Mouse (Mus musculus) bone marrow macrophage, adult 2 months (primary cell): Measurements from ENCODE around the gene Pcca. TPM values are rescaled to one million over a fixed set of nuclear protein-coding genes. Genes with fewer than 3 reads are reported as not detected.

Experiments
- H3K27ac ChIP-seq: 2 replicates; pipeline ENCODE4 v1.5.1; 2012; ENCODE audit warnings: low read depth, low read length; ENCODE audit not compliant: insufficient read depth
- H3K4me1 ChIP-seq: 2 replicates; pipeline ENCODE4 v1.6.1; 2012; ENCODE audit warnings: low read length; ENCODE audit not compliant: control insufficient read depth, insufficient read depth
- H3K4me3 ChIP-seq: 2 replicates; pipeline ENCODE4 v1.5.1; 2012; ENCODE audit warnings: mild to moderate bottlenecking, low read length, moderate library complexity; ENCODE audit not compliant: insufficient read depth
- CTCF ChIP-seq: IDR thresholded peaks from 2 replicates; pipeline ENCODE4 v1.5.1; 2012; ENCODE audit warnings: low read depth, mild to moderate bottlenecking, low read length, moderate library complexity
- POLR2A ChIP-seq: IDR thresholded peaks from 2 replicates; pipeline ENCODE4 v1.6.1; 2012; ENCODE audit warnings: mild to moderate bottlenecking, low read depth, low read length, borderline replicate concordance
- polyA plus RNA-seq: library from polyadenylated mRNA; stranded (reverse); fragments of >200 nt; gene quantifications from 2 replicates; pipeline ENCODE4 v1.2.4, GENCODE M21; 2012; ENCODE audit not compliant: missing spikeins, insufficient read depth, insufficient read length

Gene Pcca
- polyA plus RNA-seq, 1 experiment, result 26.3 TPM

DNA sequence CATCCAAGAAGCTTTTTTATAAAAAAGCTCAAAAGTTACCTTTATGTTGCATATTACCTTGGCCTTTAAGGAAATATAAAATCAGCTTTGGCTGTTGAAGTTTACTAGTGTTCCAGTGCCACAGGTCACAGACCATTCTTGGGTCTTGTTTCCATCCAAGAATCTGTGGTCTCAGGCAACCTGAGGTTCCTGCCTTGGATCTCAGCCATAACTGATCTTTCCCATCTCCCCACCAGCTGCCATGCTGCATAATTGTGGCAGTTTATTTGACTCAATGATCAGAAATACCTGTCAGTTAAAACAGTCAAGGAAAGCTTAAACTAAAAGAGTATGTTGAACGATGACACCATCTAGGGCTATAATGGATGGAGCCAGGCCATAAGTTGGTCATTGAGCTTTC, 222.5 kb downstream of the Pcca start:
- H3K4me3 ChIP-seq, result no peak overlapping the region
- no peak for TF ChIP-seq POLR2A
- no peak for TF ChIP-seq CTCF
- H3K27ac ChIP-seq, result no peak overlapping the region
- no peaks in the 10 kb centered on the region for H3K4me1 ChIP-seq

DNA sequence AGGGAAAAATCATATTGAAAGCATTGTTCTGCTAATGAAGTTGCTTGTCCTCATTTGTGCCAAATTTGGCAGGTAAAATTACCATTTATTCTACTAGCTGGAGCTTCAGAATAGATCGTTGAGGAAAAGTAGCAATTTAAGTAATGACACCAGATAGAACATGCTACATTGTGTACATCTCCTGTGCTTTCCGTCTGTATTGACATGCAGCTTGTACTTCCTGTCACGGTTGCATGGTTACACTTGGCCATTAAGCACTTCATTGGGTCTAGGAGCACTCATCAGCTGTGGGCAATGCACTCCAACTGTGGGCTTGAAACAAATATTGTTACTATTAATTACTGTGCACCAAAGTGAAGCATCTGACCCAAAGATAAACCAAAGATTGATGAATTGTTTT, 225.8 kb downstream of the Pcca start:
- H3K4me3 ChIP-seq, result no peak overlapping the region
- no peaks in the 10 kb centered on the region for H3K4me1 ChIP-seq
- TF ChIP-seq POLR2A (no peak), CTCF (no peak)
- H3K27ac ChIP-seq, result no peak overlapping the region

DNA sequence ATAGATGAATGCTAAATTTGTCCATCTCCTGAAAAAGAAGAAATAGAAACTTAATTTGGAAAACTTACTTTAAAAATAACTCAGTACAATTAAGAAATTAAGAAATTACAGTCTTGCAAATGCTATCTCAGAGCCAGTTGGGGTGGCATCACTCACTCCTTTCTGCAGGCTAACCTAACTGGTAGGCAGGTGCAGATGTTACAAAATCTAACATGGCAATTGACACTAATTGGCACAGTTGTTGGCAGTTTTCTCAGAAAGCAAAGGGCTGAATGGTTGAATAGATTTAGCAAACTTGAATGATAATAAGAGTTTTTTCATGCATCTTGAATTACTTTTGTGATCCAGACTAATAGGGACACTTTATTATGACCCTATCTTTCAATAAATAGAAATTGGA, 226.7 kb downstream of the Pcca start:
- TF ChIP-seq POLR2A, result no peak
- no peak for TF ChIP-seq CTCF

DNA sequence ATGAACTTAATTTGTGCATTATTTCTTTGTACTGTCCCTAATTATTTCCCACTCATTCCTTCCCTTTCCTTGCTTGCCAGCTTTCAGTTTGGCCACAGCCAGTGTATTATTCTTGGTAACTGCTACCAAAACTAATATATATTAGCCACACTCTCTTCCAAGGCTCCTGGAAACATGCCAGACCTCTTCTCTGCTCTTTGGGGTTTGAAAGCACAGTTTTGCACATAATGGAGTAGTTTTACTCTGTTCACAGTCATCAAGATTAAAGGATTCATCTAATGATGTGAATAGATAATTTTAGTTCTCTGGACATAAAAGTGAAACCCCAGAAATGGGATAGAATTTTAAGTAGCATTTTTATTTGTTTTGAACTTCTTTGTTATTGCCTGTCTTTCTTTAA, 228.5 kb downstream of the Pcca start:
- no peak for TF ChIP-seq CTCF
- no peak for TF ChIP-seq POLR2A
- H3K27ac ChIP-seq, result no peak overlapping the region
- no peak overlapping the region for H3K4me3 ChIP-seq
- H3K4me1 ChIP-seq, result no peaks in the 10 kb centered on the region

More for the DNA sequence above, 226.7 kb downstream of the Pcca start:
- Histone ChIP-seq H3K4me3 (no peak overlapping the region), H3K4me1 (no peaks in the 10 kb centered on the region), H3K27ac (no peak overlapping the region)

DNA sequence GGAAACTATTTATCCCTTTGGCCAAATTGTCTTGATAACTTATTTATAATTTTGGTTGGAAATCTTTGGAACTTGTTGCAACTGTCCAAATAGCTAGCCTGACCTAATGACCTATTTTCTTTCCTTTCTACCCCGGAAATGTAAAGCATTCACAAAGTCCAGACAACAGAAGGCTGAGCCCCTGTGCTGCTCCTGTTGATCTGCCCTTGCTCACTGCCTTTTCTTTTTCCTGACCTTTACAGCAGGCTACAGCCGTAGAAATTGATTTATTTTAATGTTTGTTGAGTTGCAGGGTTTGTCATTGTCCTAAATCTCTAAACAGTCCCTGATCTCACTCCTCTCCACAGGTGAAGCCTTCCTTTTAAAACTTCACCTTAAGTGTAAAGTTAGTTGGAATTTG, 231.8 kb downstream of the Pcca start:
- TF ChIP-seq POLR2A (no peak), CTCF (no peak)
- Histone ChIP-seq H3K27ac (no peak overlapping the region), H3K4me1 (no peaks in the 10 kb centered on the region), H3K4me3 (no peak overlapping the region)

DNA sequence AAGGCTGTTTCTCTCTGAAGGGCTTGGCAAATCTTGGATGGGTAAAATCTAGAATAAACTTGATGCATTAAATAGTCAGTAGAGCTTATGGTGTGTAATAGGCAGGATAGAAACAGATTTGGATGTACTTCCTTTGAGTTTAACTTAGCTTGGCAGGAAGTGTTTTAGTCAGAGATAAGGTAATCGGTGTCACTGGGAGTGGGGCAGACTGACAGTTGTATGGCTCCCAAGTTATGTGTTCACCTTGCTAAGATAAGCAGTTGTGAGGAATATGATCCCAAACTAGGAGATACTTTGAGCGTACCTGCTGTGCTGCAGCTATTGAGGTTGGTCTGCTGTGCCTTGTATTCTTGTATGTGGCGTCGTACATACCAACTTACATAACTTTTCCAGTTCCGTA, 232.3 kb downstream of the Pcca start:
- TF ChIP-seq CTCF, result no peak
- TF ChIP-seq POLR2A, result no peak
- H3K27ac ChIP-seq, result no peak overlapping the region
- H3K4me3 ChIP-seq, result no peak overlapping the region
- H3K4me1 ChIP-seq, result no peaks in the 10 kb centered on the region

- no peak for TF ChIP-seq POLR2A
- TF ChIP-seq CTCF, result no peak
- Histone ChIP-seq H3K4me1 (peaks cover 4% of the 10 kb centered on the region; the same call in 1 of the 2 replicates), H3K4me3 (no peak overlapping the region), H3K27ac (no peak overlapping the region)
Measured at GRCm38 (mm10) chr14:122784701-122785100, 250.6 kb downstream of the Pcca start.

DNA sequence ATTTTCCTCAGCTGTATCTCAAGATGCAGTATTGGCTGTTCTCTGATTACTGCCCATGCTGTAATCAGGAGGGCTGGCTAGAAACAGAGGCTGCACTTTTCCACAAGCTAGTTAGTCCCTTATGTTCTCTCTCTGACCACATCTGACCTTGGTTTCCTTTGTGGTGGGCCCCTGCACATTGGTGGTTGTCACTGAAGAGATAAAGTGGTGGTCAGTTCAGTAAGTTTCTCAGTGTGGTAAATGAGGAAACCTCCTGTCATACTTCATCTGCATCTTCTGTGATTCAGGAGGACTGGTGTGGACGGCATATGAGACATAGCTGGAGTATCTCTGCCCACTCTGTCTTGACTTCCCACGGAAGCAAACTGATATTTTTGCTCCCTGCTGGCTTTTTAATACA, 254.1 kb downstream of the Pcca start:
- Histone ChIP-seq H3K4me1 (peaks cover 4% of the 10 kb centered on the region; the same call in 1 of the 2 replicates), H3K4me3 (no peak overlapping the region), H3K27ac (no peak overlapping the region)
- TF ChIP-seq CTCF, result no peak
- TF ChIP-seq POLR2A, result no peak

- Histone ChIP-seq H3K4me3 (no peak overlapping the region), H3K27ac (no peak overlapping the region), H3K4me1 (peaks cover 4% of the 10 kb centered on the region; the same call in 1 of the 2 replicates)
- TF ChIP-seq POLR2A (no peak), CTCF (no peak)
Measured at GRCm38 (mm10) chr14:122790111-122790510, 256.0 kb downstream of the Pcca start.

GRCm38 (mm10) chr14:122793368-122793767, 259.2 kb downstream of the Pcca start:
- H3K27ac ChIP-seq, result no peak overlapping the region
- H3K4me3 ChIP-seq, result no peak overlapping the region
- H3K4me1 ChIP-seq, result no peaks in the 10 kb centered on the region
- no peak for TF ChIP-seq POLR2A

GRCm38 (mm10) chr14:122800296-122800695, 266.2 kb downstream of the Pcca start:
- Histone ChIP-seq H3K27ac (no peak overlapping the region), H3K4me1 (no peaks in the 10 kb centered on the region), H3K4me3 (no peak overlapping the region)
- TF ChIP-seq CTCF (no peak), POLR2A (no peak)

DNA sequence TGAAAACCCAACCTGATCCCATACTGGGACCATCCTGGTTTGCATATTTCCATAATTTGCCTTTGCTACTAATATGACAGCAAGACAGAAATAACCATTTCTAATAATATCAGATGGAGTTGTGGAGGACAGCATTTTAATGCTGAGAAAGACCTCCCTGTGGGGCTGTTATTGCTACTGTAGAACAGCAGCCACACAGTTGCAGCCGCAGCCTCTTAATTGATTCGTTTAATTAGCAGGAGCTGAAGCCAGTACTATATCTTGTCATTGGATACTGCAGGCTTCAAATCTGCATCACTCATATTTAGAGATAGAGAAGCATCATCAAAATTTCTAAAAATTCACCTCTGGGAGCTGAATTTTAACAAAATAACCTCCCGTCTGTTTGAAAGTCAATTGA, 286.9 kb downstream of the Pcca start:
- Histone ChIP-seq H3K4me3 (no peak overlapping the region), H3K27ac (no peak overlapping the region), H3K4me1 (no peaks in the 10 kb centered on the region)
- no peak for TF ChIP-seq POLR2A
- TF ChIP-seq CTCF, result no peak
